Mouse (Mus musculus) megakaryocyte progenitor cell, adult 5-6 weeks (primary cell): ENCODE measurements around the gene Steap2. TPM values are rescaled to one million over a fixed set of nuclear protein-coding genes. Genes with fewer than 3 reads are reported as not detected.
"Not testable (repeated sequence)": the region's sequence is repeated elsewhere in the genome, so short reads cannot be mapped to it uniquely, and the experiment has no call there.

Experiments used
- ATAC-seq: replicated peaks from 2 replicates; pipeline ENCODE4 v1.8.0; 2016; ENCODE audit warnings: mild to moderate bottlenecking, moderate TSS enrichment, inconsistent platforms; ENCODE audit not compliant: poor library complexity
- total RNA-seq, 2 experiments: library from RNA; stranded (forward) in 1 of 2; stranded (reverse) in 1 of 2; fragments of 157-497, 149-512 nt in 1 of 2; fragments of 200-1000 nt in 1 of 2; gene quantifications; 2 replicates each; pipeline versions ENCODE4 v1.2.3 to v1.2.4; 2015 to 2017

Gene Steap2
- total RNA-seq (2015): not detected in 2 replicates
- total RNA-seq (2017): not detected in 2 replicates

DNA sequence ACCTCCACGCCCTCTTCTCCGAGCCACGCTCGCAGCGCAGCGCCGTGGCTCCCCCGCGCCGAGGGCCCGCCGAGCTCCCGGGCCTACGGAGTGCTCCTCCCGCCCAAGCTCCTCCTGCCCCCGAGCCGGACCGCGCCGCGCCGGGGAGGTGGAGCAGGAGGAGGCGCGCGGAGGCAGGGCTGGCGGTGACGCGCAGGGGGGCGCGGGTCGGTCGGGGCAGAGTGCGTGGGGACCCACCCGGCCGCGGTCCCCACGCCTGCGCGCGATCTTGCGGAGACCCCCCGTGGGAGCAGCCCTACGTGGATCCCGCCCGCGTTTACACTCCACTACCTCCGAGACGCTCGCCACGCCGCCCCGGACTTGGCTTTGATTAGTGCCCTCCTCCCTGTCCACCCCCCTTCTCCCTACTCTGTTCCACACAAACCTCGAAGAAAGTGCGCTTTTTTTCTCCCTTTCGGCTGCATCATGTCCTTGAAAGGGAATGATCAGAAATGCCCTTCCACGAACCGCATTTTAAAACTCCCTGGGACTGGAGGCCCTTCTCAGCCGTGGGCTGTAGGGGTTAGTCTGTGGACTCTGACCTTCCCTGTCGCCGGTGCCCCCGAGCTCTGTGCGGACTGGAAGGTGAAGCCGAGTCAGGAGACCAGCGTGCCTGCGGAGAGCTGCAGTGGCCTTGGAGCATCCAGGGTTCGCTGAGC is at the start of gene Steap2:
TSS of gene Steap2 (minus strand) at position 623 of the 698 bp plus-strand sequence.
- peak; percentile 60 for ATAC-seq

DNA sequence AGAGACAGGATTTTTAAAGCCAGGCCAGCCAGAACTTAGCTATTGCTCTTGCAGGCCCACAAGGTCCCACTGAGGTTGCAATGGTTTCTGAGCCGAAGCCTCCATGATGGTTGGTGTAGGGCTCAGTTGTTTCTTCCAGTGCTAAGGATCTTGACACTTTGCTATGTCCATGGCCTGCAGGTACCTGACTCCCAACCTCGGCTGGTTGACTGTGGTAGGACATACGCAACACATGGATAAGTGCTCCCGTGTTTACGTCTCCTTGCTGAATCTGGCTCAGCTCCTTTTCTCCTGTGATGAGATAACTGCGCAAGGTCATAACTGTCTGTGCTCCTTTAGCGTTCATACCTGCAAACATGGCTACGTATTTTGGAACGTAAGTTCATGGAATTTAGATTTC is 40.1 kb upstream of the Steap2 start:
- ATAC-seq: no peak

GRCm38 (mm10) chr5:5732858-5733257 is 38.5 kb upstream of the Steap2 start:
- ATAC-seq: no peak

GRCm38 (mm10) chr5:5732208-5732607 is 37.8 kb upstream of the Steap2 start:
- ATAC-seq: no peak

DNA sequence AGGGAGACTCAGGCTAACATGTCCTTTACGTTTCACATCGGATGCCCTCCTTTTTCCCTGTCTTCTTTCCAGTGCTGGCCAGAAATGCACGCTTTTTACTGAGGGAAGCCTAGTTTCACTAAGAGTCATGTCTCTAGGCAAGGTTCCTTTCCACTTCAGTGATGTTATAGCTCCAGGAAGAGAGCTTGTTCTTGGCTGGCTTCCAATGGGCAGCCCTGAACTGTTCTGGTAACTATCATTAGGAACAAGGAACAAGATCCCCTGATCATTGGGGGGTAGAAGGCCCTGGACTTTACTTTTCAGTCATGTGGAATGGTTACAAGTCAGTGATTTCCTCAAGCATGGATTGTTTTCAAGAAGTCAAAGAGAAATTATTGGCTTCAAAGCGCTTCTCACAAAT is 35.5 kb upstream of the Steap2 start:
- no peak for ATAC-seq

DNA sequence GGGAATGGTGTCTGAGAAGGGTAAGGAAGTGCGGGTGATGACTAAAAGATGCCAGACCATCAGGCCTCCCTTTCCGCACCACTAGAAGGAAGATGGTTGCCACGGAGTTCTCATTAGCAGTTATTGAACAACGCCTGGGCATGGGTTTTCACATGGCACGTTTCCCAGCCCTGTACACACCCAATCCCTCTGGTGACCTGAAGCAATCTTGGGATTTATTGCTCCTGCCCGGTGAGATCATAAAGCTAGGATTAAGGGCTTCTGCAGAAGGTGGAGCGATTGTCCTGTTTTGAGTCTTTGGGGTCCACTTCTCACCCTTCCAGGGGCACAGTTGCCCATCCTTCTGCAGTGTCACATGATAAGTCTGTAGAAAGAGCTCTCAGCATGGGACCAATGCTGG is 27.8 kb upstream of the Steap2 start:
- ATAC-seq: no peak

DNA sequence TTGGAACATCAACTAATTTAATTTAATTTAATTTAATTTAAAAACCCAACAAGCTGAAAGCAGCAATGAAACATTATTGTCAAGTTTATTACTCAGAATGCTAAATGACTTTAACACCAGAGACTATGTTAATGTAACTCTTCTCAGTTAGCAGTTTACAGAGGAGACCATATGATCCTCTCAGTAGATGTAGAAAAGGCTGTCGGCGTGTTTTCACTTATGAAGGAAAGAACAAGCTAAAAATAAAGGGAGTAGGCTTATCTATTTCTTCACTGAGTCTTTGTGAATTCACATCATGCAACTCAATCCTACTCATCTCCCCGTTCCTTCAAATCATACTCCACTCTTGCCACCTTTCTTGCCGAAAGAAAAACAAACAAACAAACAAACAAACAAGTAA is 16.7 kb upstream of the Steap2 start:
- no peak for ATAC-seq

GRCm38 (mm10) chr5:5707341-5708278 is 13.2 kb upstream of the Steap2 start:
- no peak for ATAC-seq

GRCm38 (mm10) chr5:5705019-5705418 is 10.6 kb upstream of the Steap2 start:
- ATAC-seq: no peak

DNA sequence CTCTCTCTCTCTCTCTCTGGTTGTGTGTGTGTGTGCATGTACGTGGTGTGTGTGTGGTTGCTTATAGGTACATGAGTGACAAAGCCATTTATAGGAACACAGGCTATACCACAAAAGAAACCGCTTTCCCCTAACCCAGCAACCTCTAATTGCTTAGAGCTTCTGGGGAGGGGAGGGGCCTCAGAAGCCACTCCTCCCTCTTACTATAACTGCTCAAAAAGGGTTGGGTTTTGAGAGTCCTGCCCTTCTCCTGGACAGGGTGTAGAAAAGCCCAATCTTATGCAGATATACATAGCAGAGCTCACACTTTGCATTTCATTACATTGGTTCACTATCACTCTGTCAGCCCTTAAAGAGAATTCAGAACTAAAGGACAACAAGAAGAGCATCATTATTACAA is 6.0 kb upstream of the Steap2 start:
- no peak for ATAC-seq

GRCm38 (mm10) chr5:5698830-5699229 is 4.5 kb upstream of the Steap2 start:
- ATAC-seq: no peak

GRCm38 (mm10) chr5:5695401-5695942 is 1.1 kb upstream of the Steap2 start:
- no peak for ATAC-seq

DNA sequence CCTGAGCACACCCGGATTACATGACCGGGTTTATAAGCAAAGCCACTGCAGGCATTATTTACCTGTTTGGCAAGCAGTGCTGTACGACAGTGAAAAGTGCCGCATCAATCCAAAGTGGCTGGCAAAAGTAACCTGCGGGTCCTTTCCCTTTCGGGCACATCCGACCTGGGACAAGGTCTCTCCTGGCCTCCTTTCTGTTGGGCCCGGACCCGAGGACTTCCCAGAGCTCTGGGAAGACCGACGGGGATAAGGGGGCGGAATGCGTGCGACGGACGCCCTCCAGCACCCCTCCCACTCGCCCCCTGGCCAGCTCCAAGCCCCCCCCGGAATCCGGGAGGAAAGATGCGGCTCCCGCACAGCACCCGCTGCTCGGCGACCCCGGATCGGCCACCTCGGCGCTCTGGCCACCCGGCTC is 830 bp downstream of the Steap2 start:
- ATAC-seq: no peak

DNA sequence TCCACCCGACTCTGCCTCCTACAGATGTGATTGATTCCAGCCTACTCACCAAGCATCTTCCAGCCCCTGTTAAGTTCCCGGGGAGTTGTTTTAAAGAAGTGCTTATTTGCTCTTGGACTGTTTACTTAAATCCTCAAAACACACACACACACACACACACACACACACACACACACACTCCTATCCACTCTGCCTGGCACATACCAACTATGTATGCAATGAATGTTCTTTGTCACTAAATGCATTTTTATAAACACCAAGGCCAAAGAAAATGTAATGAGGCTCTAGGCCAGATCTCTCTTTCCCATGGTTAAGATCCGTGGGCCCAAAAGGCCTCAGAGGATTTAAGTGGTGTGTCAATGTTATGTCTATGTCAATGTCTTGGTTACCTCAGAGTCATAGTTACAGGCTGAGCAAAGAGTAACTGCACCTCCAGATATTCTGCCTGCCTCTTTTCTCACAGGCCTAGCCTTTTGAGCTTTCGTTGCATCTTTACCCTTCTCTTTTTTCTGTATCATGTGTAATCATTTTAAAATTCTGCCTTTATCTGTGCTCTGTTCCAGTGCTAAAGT is 2.1 kb downstream of the Steap2 start:
- ATAC-seq: no peak

GRCm38 (mm10) chr5:5688945-5689540 is 5.3 kb downstream of the Steap2 start:
- no peak for ATAC-seq

DNA sequence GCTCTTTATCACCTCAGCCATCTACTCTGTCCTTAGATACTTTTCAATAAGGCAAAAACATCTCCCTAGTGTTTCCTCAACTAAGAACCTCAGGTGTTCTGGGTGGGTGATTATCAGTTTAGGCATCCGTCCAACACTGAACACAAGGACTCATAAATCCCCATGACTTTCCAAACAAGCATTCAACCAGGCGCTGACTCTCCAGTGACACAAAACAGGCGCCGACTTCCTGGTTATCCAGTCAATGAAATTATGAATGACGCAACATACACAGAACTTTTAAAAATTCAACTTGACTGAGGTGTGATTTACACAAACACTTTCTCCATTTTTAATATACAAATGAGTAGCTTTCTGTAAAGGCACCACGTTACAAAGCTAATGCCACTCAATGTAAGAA is 6.2 kb downstream of the Steap2 start:
- no peak for ATAC-seq

DNA sequence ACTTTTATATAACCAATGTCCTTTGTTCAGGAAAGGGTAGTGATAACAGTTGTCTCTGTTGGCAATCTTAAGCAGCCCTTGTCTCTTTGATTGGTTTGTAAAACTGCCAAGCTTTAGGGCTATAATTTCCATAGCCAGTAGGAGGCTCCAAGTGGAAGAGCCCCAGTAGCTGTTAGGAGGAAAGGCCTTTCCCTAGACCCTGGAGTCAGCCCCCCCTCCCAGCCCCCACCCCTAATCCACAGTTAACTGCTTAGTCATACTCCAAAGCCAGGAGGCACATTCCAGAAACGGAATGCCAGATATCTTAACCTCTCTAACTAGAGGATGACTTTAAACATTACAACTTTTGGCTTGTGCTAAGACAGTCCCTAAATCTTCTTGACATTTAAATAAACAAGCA is 7.4 kb downstream of the Steap2 start:
- ATAC-seq: no peak

DNA sequence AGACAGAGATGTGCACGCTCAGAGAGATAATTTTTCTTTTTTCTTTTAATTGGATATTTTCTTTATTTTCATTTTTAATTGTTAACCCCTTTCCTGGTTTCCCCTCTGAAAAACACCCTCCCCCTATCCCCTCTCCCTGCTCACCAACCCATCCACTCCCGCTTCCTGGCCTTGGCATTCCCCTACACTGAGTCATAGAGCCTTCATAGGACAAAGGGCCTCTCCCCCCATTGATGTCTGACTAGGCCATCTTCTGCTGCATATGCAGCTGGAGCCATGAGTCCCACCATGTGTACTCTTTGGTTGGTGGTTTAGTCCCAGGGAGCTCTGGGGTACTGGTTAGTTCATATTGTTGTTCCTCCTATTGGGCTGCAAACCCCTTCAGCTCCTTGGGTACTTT is 9.4 kb downstream of the Steap2 start:
- not testable (repeated sequence) for ATAC-seq

GRCm38 (mm10) chr5:5683292-5683691 is 11.1 kb downstream of the Steap2 start:
- ATAC-seq: no peak

GRCm38 (mm10) chr5:5679459-5679858 is 14.9 kb downstream of the Steap2 start:
- ATAC-seq: no peak

GRCm38 (mm10) chr5:5676082-5676481 is 18.3 kb downstream of the Steap2 start:
- ATAC-seq: no peak
